Mouse (Mus musculus): ENCODE results near the gene Robo2. TPM values are rescaled to one million over a fixed set of nuclear protein-coding genes. Genes with fewer than 3 reads are reported as not detected.

Gene Robo2
- polyA plus RNA-seq, 2 experiments: 2.5 to 3.4 TPM

DNA sequence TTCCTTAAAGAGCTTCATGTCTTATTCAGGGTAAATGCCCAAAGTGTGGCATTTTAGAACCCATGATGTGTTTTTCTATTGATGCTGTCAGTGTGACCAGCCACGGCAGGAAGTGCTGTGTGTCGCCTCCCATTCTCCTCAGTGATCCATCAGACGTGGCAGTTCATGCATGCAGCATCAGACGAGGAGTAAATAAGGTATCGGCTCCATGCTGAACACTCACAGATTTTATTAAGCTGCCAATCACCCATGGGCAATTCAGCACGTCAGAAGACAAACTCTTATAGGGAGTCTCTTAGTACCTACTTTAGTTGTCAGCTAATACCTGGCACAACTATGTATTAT, 104.1 kb downstream of the Robo2 start:
- H3K4me3 ChIP-seq (ENCODE audit: insufficient read depth in 1 of 2, low read depth in 2 of 2, low read length in 2 of 2): no peak overlapping the region
- H3K4me2 ChIP-seq (ENCODE audit: low read depth): no peak overlapping the region
- WGBS (ENCODE audit: insufficient replicate concordance): 51% methylated on average over 6 of the region's 6 CpGs
- H3K4me1 ChIP-seq (replicated peaks; ENCODE audit: control insufficient read depth in 2 of 2, insufficient read depth in 2 of 2, low read length in 1 of 2): no peaks in the 10 kb centered on the region
- no peaks in the 10 kb centered on the region for H3K9me3 ChIP-seq (ENCODE audit: control insufficient read depth, low read length)
- no peaks in the 10 kb centered on the region for H3K36me3 ChIP-seq (replicated peaks; ENCODE audit: control insufficient read depth, insufficient read depth, low read depth)
- TF ChIP-seq EP300 (IDR thresholded peaks at IDR 0.05; ENCODE audit: low read depth): no peak
- no peak for TF ChIP-seq CTCF (IDR thresholded peaks at IDR 0.05; ENCODE audit: low read depth)
- ATAC-seq (ENCODE audit: insufficient read depth): no peak
- no peaks in the 10 kb centered on the region for H3K27me3 ChIP-seq (ENCODE audit: control insufficient read depth, insufficient read depth, low read length)
- no peak overlapping the region for H3K27ac ChIP-seq
- H3K9ac ChIP-seq (replicated peaks): no peak overlapping the region
- DNase-seq (ENCODE audit: low read depth in 3 of 3, low spot score in 3 of 3): no peak

GRCm38 (mm10) chr16:74306876-74307542, 104.6 kb downstream of the Robo2 start:
- no peaks in the 10 kb centered on the region for H3K27me3 ChIP-seq (ENCODE audit: control insufficient read depth, insufficient read depth, low read length)
- H3K36me3 ChIP-seq (replicated peaks; ENCODE audit: control insufficient read depth, insufficient read depth, low read depth): no peaks in the 10 kb centered on the region
- no peak overlapping the region for H3K27ac ChIP-seq
- ATAC-seq (ENCODE audit: insufficient read depth) (no peak), DNase-seq (ENCODE audit: low read depth in 3 of 3, low spot score in 3 of 3) (no peak)
- no peak overlapping the region for H3K4me2 ChIP-seq (ENCODE audit: low read depth)
- no peak overlapping the region for H3K9ac ChIP-seq (replicated peaks)
- WGBS (ENCODE audit: insufficient replicate concordance): 55% methylated on average over 5 of the region's 5 CpGs
- TF ChIP-seq EP300 (IDR thresholded peaks at IDR 0.05; ENCODE audit: low read depth) (no peak), CTCF (IDR thresholded peaks at IDR 0.05; ENCODE audit: low read depth) (no peak)
- H3K9me3 ChIP-seq (ENCODE audit: control insufficient read depth, low read length): no peaks in the 10 kb centered on the region
- H3K4me3 ChIP-seq (ENCODE audit: insufficient read depth in 1 of 2, low read depth in 2 of 2, low read length in 2 of 2): no peak overlapping the region
- H3K4me1 ChIP-seq (replicated peaks; ENCODE audit: control insufficient read depth in 2 of 2, insufficient read depth in 2 of 2, low read length in 1 of 2): no peaks in the 10 kb centered on the region

DNA sequence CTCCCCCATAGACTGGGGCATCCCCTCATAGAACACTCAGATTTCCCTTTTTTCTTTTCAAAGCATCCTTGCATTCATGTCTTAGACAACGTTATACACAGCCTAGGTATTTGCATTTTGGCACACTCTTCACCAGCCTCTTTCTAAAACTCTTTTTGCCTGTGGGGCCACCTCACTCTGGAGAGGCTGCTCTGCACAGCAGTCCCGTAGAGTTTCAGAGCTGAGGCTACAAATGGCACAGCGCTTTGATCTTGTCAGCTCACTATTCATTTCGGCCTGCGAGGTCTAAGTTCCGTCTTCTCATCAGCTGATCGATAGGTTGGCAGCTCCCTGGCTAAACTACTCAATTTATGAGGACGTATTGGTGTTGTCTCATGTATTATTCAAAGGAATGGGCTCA, 123.7 kb downstream of the Robo2 start:
- Histone ChIP-seq H3K27ac (no peak overlapping the region), H3K27me3 (ENCODE audit: control insufficient read depth, insufficient read depth, low read length) (no peaks in the 10 kb centered on the region), H3K36me3 (replicated peaks; ENCODE audit: control insufficient read depth, insufficient read depth, low read depth) (no peaks in the 10 kb centered on the region), H3K4me1 (replicated peaks; ENCODE audit: control insufficient read depth in 2 of 2, insufficient read depth in 2 of 2, low read length in 1 of 2) (no peaks in the 10 kb centered on the region), H3K9me3 (ENCODE audit: control insufficient read depth, low read length) (no peaks in the 10 kb centered on the region), H3K9ac (replicated peaks) (no peak overlapping the region), H3K4me2 (ENCODE audit: low read depth) (no peak overlapping the region), H3K4me3 (ENCODE audit: insufficient read depth in 1 of 2, low read depth in 2 of 2, low read length in 2 of 2) (no peak overlapping the region)
- DNase-seq (ENCODE audit: low read depth in 3 of 3, low spot score in 3 of 3): no peak
- ATAC-seq (ENCODE audit: insufficient read depth): no peak
- TF ChIP-seq EP300 (IDR thresholded peaks at IDR 0.05; ENCODE audit: low read depth) (no peak), CTCF (IDR thresholded peaks at IDR 0.05; ENCODE audit: low read depth) (no peak)
- 71% methylated on average over 8 of the region's 8 CpGs for WGBS (ENCODE audit: insufficient replicate concordance)

- Histone ChIP-seq H3K4me3 (ENCODE audit: insufficient read depth in 1 of 2, low read depth in 2 of 2, low read length in 2 of 2) (no peak overlapping the region), H3K4me1 (replicated peaks; ENCODE audit: control insufficient read depth in 2 of 2, insufficient read depth in 2 of 2, low read length in 1 of 2) (no peaks in the 10 kb centered on the region), H3K27me3 (ENCODE audit: control insufficient read depth, insufficient read depth, low read length) (no peaks in the 10 kb centered on the region), H3K27ac (no peak overlapping the region), H3K36me3 (replicated peaks; ENCODE audit: control insufficient read depth, insufficient read depth, low read depth) (no peaks in the 10 kb centered on the region), H3K9me3 (ENCODE audit: control insufficient read depth, low read length) (no peaks in the 10 kb centered on the region), H3K9ac (replicated peaks) (no peak overlapping the region), H3K4me2 (ENCODE audit: low read depth) (no peak overlapping the region)
- TF ChIP-seq CTCF (IDR thresholded peaks at IDR 0.05; ENCODE audit: low read depth): no peak
- no peak for TF ChIP-seq EP300 (IDR thresholded peaks at IDR 0.05; ENCODE audit: low read depth)
- DNase-seq (ENCODE audit: low read depth in 3 of 3, low spot score in 3 of 3) (no peak), ATAC-seq (ENCODE audit: insufficient read depth) (no peak)
- WGBS (ENCODE audit: insufficient replicate concordance): 69% methylated on average over 6 of the region's 6 CpGs
Observed at GRCm38 (mm10) chr16:74282549-74282948, 129.1 kb downstream of the Robo2 start.

GRCm38 (mm10) chr16:74276855-74277573, 134.6 kb downstream of the Robo2 start:
- ATAC-seq (ENCODE audit: insufficient read depth) (no peak), DNase-seq (ENCODE audit: low read depth in 3 of 3, low spot score in 3 of 3) (no peak)
- no peaks in the 10 kb centered on the region for H3K27me3 ChIP-seq (ENCODE audit: control insufficient read depth, insufficient read depth, low read length)
- no peaks in the 10 kb centered on the region for H3K9me3 ChIP-seq (ENCODE audit: control insufficient read depth, low read length)
- H3K4me3 ChIP-seq (ENCODE audit: insufficient read depth in 1 of 2, low read depth in 2 of 2, low read length in 2 of 2): no peak overlapping the region
- no peak for TF ChIP-seq EP300 (IDR thresholded peaks at IDR 0.05; ENCODE audit: low read depth)
- TF ChIP-seq CTCF (IDR thresholded peaks at IDR 0.05; ENCODE audit: low read depth): no peak
- no peaks in the 10 kb centered on the region for H3K36me3 ChIP-seq (replicated peaks; ENCODE audit: control insufficient read depth, insufficient read depth, low read depth)
- H3K4me1 ChIP-seq (replicated peaks; ENCODE audit: control insufficient read depth in 2 of 2, insufficient read depth in 2 of 2, low read length in 1 of 2): no peaks in the 10 kb centered on the region
- H3K9ac ChIP-seq (replicated peaks): no peak overlapping the region
- WGBS (ENCODE audit: insufficient replicate concordance): 59% methylated on average over 3 of the region's 3 CpGs
- H3K27ac ChIP-seq: no peak overlapping the region
- H3K4me2 ChIP-seq (ENCODE audit: low read depth): no peak overlapping the region

All from liver, embryonic 14.5 days (tissue).